Mouse (Mus musculus) kidney, adult 2 months (tissue): ENCODE measurements around the gene Ptges.

Source experiments
- CTCF ChIP-seq: fragments of 200-500 bp; conservative IDR thresholded peaks from 2 replicates; pipeline ENCODE4 v1.5.1; 2011; ENCODE audit warnings: low read depth, mild to moderate bottlenecking, control low read depth, low read length, moderate library complexity, mixed read lengths; ENCODE audit not compliant: insufficient read depth, insufficient read length
- POLR2A ChIP-seq: fragments of 200-500 bp; IDR thresholded peaks from one replicate; pipeline ENCODE4 v1.6.1; 2011; ENCODE audit warnings: low read depth, low read length, control low read depth

- TF ChIP-seq CTCF, result no peak
- TF ChIP-seq POLR2A, result no peak
Measured at GRCm38 (mm10) chr2:30863574-30863973, 66.1 kb downstream of the Ptges start.
